Mouse (Mus musculus) brain, embryonic 14.5 days (tissue): ENCODE measurements around the gene Hoxa3.

Source experiments
- CTCF ChIP-seq: fragments of 200-500 bp; IDR thresholded peaks from 2 replicates; pipeline ENCODE4 v1.5.1; 2012; ENCODE audit warnings: inconsistent platforms, mild to moderate bottlenecking, moderate library complexity, borderline replicate concordance; ENCODE audit not compliant: insufficient read depth, insufficient read length; ENCODE audit errors: extremely low read depth
- POLR2A ChIP-seq: fragments of 200-500 bp; IDR thresholded peaks from 2 replicates; pipeline ENCODE4 v1.6.1; 2012; ENCODE audit warnings: mild to moderate bottlenecking, inconsistent platforms, borderline replicate concordance; ENCODE audit not compliant: poor library complexity, insufficient read depth, insufficient read length, severe bottlenecking; ENCODE audit errors: extremely low read depth

DNA sequence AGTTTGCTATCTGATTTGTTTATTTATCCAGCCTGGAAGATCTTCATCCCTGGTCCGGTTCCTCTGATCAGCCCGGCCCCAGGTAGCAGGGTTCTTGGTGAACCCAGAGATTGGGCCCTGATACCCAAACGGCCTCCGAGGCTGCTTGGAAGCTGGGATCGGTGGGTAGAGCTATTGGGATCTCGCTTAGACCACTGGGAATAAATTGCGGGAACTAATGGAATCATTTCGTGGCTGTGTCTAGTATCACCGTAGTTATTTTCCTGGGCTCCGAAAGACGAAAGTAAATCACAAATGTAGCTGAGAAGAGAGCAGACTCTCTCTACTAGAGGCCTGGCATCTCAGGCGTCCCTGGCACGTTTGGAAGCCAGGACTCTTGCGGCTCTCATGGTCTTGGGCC, 7.9 kb downstream of the Hoxa3 start:
- TF ChIP-seq POLR2A (no peak), CTCF (no peak)
